Mouse (Mus musculus) lung, embryonic 14.5 days (tissue): ENCODE data around the gene Acoxl. TPM values are rescaled to one million over a fixed set of nuclear protein-coding genes. Genes with fewer than 3 reads are reported as not detected.
A peak's percentile ranks its signal among the peaks of the same experiment; 100 is the strongest.

ENCODE experiments used
- ATAC-seq: fragments of 200-750 bp; cut with Nextera tagmentation; 2 replicates; pipeline ENCODE4 v1.8.0; 2017; ENCODE audit warnings: mild to moderate bottlenecking, moderate TSS enrichment, moderate library complexity; ENCODE audit not compliant: insufficient read depth
- DNase-seq: peaks from one replicate; pipeline ENCODE4 v3.0.0-alpha.2; 2015
- H3K27ac ChIP-seq: fragments of 300-500 bp; sonication (generic); 2 replicates; pipeline ENCODE4 v1.5.1; 2014; ENCODE audit warnings: low read depth, mild to moderate bottlenecking, moderate library complexity
- H3K27me3 ChIP-seq: fragments of 300-500 bp; sonication (generic); 2 replicates; pipeline ENCODE4 v1.6.1; 2014; ENCODE audit warnings: low read length, control low read depth; ENCODE audit not compliant: insufficient read depth
- H3K36me3 ChIP-seq: fragments of 300-500 bp; sonication (generic); 2 replicates; pipeline ENCODE4 v1.6.1; 2014; ENCODE audit warnings: control low read depth; ENCODE audit not compliant: insufficient read depth
- H3K4me1 ChIP-seq: fragments of 300-500 bp; sonication (generic); 2 replicates; pipeline ENCODE4 v1.6.1; 2014; ENCODE audit warnings: antibody characterized with exemption, control low read depth; ENCODE audit not compliant: insufficient read depth
- H3K4me2 ChIP-seq: fragments of 300-500 bp; sonication (generic); 2 replicates; pipeline ENCODE4 v1.6.1; 2014; ENCODE audit warnings: mild to moderate bottlenecking
- H3K4me3 ChIP-seq: fragments of 300-500 bp; sonication (generic); 2 replicates; pipeline ENCODE4 v1.5.1; 2014; ENCODE audit warnings: low read depth, low read length
- H3K9ac ChIP-seq: fragments of 300-500 bp; sonication (generic); 2 replicates; pipeline ENCODE4 v1.6.1; 2014
- H3K9me3 ChIP-seq: fragments of 300-500 bp; sonication (generic); 2 replicates; pipeline ENCODE4 v1.6.1; 2016; ENCODE audit warnings: low read depth, low read length, control low read depth
- CTCF ChIP-seq: IDR thresholded peaks from 2 replicates; pipeline ENCODE4 v1.5.1; 2016; ENCODE audit warnings: antibody characterized with exemption, low read depth
- WGBS: fragments of 180-500 bp; shearing (Covaris S2); extraction: QIAGEN DNeasy Blood & Tissue Kit; methylation state at CpG from one replicate; pipeline ENCODE4 v1.1.7; 2014; 5-methylcytosine and 5-hydroxymethylcytosine counted together
- polyA plus RNA-seq: library from polyadenylated mRNA; unstranded; fragments of >200 nt; fragmentation: Nextera tagmentation; extraction: Ambion mirVana; gene quantifications from 2 replicates; pipeline ENCODE4 v1.2.1, GENCODE M21; 2014

Acoxl gene
- polyA plus RNA-seq, 1 experiment from 2014 or later, result 0.30 TPM

GRCm38 (mm10) chr2:128076936-128077335 is 238.3 kb downstream of the Acoxl start:
- H3K36me3 ChIP-seq, result no peaks in the 10 kb centered on the region
- TF ChIP-seq CTCF, result no peak
- DNase-seq (no peak), ATAC-seq (no peak)
- no peak overlapping the region for H3K4me3 ChIP-seq
- no peaks in the 10 kb centered on the region for H3K9me3 ChIP-seq
- no peak overlapping the region for H3K27ac ChIP-seq
- H3K9ac ChIP-seq, result no peak overlapping the region
- no peaks in the 10 kb centered on the region for H3K4me1 ChIP-seq
- WGBS, result 66% methylated on average over 4 of the region's 4 CpGs
- H3K4me2 ChIP-seq, result no peak overlapping the region
- no peaks in the 10 kb centered on the region for H3K27me3 ChIP-seq

DNA sequence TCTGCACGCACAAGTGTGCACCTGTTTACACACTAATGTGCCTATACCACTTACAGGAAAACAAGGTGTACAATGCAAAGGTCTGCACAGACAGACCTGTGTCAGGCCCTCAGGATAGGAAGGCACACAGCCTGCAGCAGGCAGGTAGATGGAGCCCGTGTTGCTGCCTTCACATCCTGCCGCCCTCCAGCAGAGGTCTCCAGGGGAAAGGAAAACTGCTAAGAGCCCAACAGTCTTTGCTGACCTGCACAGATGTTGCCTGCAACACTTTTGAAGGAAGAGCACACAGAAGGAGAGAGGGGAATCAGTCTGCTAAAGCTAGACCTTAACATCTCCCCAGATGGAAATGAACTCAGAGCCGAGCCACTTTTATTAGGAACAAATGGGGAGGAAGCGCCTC is 240.2 kb downstream of the Acoxl start:
- peak; percentile 73 for TF ChIP-seq CTCF
- Histone ChIP-seq H3K9ac (no peak overlapping the region), H3K27me3 (no peaks in the 10 kb centered on the region), H3K4me2 (no peak overlapping the region), H3K4me3 (no peak overlapping the region), H3K9me3 (no peaks in the 10 kb centered on the region), H3K4me1 (no peaks in the 10 kb centered on the region), H3K36me3 (no peaks in the 10 kb centered on the region), H3K27ac (no peak overlapping the region)
- WGBS, result 33% methylated on average over 5 of the region's 5 CpGs
- ATAC-seq, result no peak
- DNase-seq, result peak; percentile 54

DNA sequence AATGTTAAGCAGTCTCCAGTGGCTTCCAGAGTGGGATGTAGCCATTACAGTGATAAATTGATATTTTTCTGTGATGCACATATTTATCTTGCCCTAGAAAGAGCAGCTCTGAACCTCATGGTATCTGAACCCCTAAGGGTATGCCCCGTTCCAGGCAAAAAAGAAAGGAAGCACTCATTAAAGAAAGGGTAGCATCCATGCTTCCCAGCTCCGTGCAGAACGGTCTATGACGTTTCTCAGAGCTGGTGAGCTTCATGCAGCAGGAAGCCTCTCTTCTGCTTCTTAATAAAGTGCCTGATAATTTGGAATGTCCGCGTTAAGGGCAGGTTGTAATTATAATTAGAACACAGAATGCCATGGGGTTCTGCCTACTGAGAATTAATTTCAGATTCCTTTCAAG is 240.6 kb downstream of the Acoxl start:
- 66% methylated on average over 6 of the region's 6 CpGs for WGBS

GRCm38 (mm10) chr2:128083844-128084243 is 245.2 kb downstream of the Acoxl start:
- Histone ChIP-seq H3K27me3 (no peaks in the 10 kb centered on the region), H3K27ac (no peak overlapping the region), H3K4me1 (no peaks in the 10 kb centered on the region), H3K36me3 (no peaks in the 10 kb centered on the region), H3K4me2 (no peak overlapping the region), H3K9ac (no peak overlapping the region), H3K4me3 (no peak overlapping the region), H3K9me3 (no peaks in the 10 kb centered on the region)
- no peak for TF ChIP-seq CTCF
- DNase-seq, result no peak
- no peak for ATAC-seq
- 3% methylated on average over 3 of the region's 3 CpGs for whole genome bisulfite sequencing

More for the DNA sequence above, 240.6 kb downstream of the Acoxl start:
- H3K27ac ChIP-seq, result no peak overlapping the region
- no peak overlapping the region for H3K4me3 ChIP-seq
- H3K4me1 ChIP-seq, result no peaks in the 10 kb centered on the region
- H3K9ac ChIP-seq, result no peak overlapping the region
- DNase-seq (no peak), ATAC-seq (no peak)
- no peaks in the 10 kb centered on the region for H3K27me3 ChIP-seq
- H3K4me2 ChIP-seq, result no peak overlapping the region
- H3K36me3 ChIP-seq, result no peaks in the 10 kb centered on the region
- TF ChIP-seq CTCF, result no peak
- H3K9me3 ChIP-seq, result no peaks in the 10 kb centered on the region

DNA sequence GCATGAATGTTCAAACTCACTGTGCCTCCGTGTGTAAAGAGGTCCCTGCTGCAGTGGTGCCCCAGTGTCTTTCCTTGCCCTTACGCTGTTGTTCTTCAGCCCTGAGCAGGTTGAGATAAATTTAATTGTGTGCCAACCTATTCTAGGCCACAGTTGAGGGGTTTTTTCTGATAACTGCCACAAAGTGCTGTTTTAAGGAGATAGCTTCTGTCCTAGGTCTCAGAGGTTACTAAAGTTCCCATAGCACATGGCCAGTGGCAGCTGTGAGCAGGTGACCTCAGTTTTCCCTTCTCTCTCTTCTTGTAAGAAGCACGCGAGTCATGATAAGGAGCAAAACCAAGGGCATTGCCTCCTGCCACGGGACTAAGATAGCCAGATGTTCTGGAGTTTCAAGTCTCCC is 245.9 kb downstream of the Acoxl start:
- Histone ChIP-seq H3K4me3 (no peak overlapping the region), H3K27me3 (no peaks in the 10 kb centered on the region), H3K4me1 (no peaks in the 10 kb centered on the region), H3K36me3 (no peaks in the 10 kb centered on the region), H3K27ac (no peak overlapping the region), H3K9ac (no peak overlapping the region), H3K4me2 (no peak overlapping the region), H3K9me3 (no peaks in the 10 kb centered on the region)
- DNase-seq (no peak), ATAC-seq (no peak)
- WGBS, result 67% methylated on average over 5 of the region's 5 CpGs
- no peak for TF ChIP-seq CTCF

- Histone ChIP-seq H3K27ac (no peak overlapping the region), H3K9me3 (no peaks in the 10 kb centered on the region), H3K36me3 (no peaks in the 10 kb centered on the region), H3K9ac (no peak overlapping the region), H3K4me3 (no peak overlapping the region), H3K4me1 (no peaks in the 10 kb centered on the region), H3K4me2 (no peak overlapping the region), H3K27me3 (no peaks in the 10 kb centered on the region)
- ATAC-seq (no peak), DNase-seq (no peak)
- no peak for TF ChIP-seq CTCF
- 90% methylated on average over 1 of the region's 1 CpGs for WGBS
Measured at GRCm38 (mm10) chr2:128085481-128085880, 246.8 kb downstream of the Acoxl start.

GRCm38 (mm10) chr2:128086301-128086886 is 247.7 kb downstream of the Acoxl start:
- no peaks in the 10 kb centered on the region for H3K36me3 ChIP-seq
- 46% methylated on average over 14 of the region's 14 CpGs for WGBS
- H3K9ac ChIP-seq, result no peak overlapping the region
- ATAC-seq (no peak), DNase-seq (peak; percentile 13)
- no peak overlapping the region for H3K4me2 ChIP-seq
- H3K27ac ChIP-seq, result no peak overlapping the region
- no peaks in the 10 kb centered on the region for H3K9me3 ChIP-seq
- no peak for TF ChIP-seq CTCF
- H3K4me1 ChIP-seq, result no peaks in the 10 kb centered on the region
- no peaks in the 10 kb centered on the region for H3K27me3 ChIP-seq
- no peak overlapping the region for H3K4me3 ChIP-seq
